Mouse (Mus musculus) spleen, adult 2 months (tissue): ENCODE data around the gene Dpep2nb.

Experiments
- CTCF ChIP-seq: fragments of 200-500 bp; IDR thresholded peaks from 2 replicates; pipeline ENCODE4 v1.5.1; 2011; ENCODE audit warnings: mild to moderate bottlenecking, inconsistent platforms; ENCODE audit not compliant: insufficient read depth, insufficient read length, insufficient replicate concordance; ENCODE audit errors: extremely low read depth
- POLR2A ChIP-seq: fragments of 200-500 bp; IDR thresholded peaks from 2 replicates; pipeline ENCODE4 v1.6.1; 2011; ENCODE audit warnings: low read depth, low read length, inconsistent platforms

DNA sequence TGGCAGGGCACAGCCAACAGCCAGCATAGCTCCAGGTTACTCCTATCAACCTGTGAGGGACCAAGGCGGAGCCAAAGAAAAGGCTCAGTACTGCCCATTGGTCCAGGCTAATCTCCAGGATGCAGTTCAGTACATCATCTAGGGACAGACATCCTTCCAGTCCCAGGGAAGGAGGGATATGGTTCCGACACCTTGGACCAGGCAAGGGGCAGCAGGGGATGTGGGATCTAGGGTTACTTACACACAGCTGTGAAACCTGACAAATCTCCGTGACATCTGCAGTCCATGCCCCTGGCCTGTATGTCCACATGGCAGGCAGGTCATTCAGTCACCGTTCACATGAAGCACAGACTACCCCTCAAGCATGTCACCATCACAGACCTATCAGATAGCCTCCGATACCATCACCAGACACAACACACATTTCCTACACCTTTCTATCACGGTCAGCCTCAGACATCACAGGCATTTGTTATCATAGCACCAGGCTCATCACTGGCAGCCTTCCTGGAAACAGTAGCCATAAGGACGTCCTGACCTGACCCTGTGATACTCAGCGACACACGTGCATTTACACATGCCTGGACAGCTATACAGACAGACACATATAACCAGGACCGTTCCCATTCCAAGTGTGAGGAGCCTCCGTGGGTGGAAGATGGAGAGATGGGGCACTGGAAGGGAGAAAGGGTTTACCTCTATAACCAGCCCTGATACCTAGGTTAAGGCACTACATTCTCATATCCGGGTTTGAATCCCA lies 41.1 kb downstream of the Dpep2nb start:
- no peak for TF ChIP-seq POLR2A
- no peak for TF ChIP-seq CTCF
